Mouse (Mus musculus) embryonic facial prominence, embryonic 12.5 days (tissue): ENCODE results near the gene 1700011L22Rik. TPM values are rescaled to one million over a fixed set of nuclear protein-coding genes. Genes with fewer than 3 reads are reported as not detected.
A peak's percentile ranks its signal among the peaks of the same experiment; 100 is the strongest.

Experiments used
- ATAC-seq: fragments of 200-750 bp; cut with Nextera tagmentation; 2 replicates; pipeline ENCODE4 v1.8.0; 2017; ENCODE audit not compliant: insufficient number of reproducible peaks, insufficient read depth, low FRiP score, low TSS enrichment
- H3K27ac ChIP-seq: fragments of 300-500 bp; sonication (generic); 2 replicates; pipeline ENCODE4 v1.5.1; 2016; ENCODE audit warnings: mild to moderate bottlenecking
- H3K27me3 ChIP-seq: fragments of 300-500 bp; sonication (generic); 2 replicates; pipeline ENCODE4 v1.6.1; 2016; ENCODE audit warnings: mild to moderate bottlenecking, moderate library complexity
- H3K36me3 ChIP-seq: fragments of 300-500 bp; sonication (generic); 2 replicates; pipeline ENCODE4 v1.6.1; 2016; ENCODE audit warnings: mild to moderate bottlenecking
- H3K4me1 ChIP-seq: fragments of 300-500 bp; sonication (generic); 2 replicates; pipeline ENCODE4 v1.6.1; 2016
- H3K4me2 ChIP-seq: fragments of 300-500 bp; sonication (generic); replicated peaks from 2 replicates; pipeline ENCODE4 v1.6.1; 2016; ENCODE audit warnings: mild to moderate bottlenecking, moderate library complexity
- H3K4me3 ChIP-seq: fragments of 300-500 bp; sonication (generic); 2 replicates; pipeline ENCODE4 v1.5.1; 2016; ENCODE audit warnings: mild to moderate bottlenecking
- H3K9ac ChIP-seq: fragments of 300-500 bp; sonication (generic); 2 replicates; pipeline ENCODE4 v1.6.1; 2016; ENCODE audit warnings: mild to moderate bottlenecking, moderate library complexity
- H3K9me3 ChIP-seq: fragments of 300-500 bp; sonication (generic); 2 replicates; pipeline ENCODE4 v1.6.1; 2016; ENCODE audit warnings: mild to moderate bottlenecking, moderate library complexity
- WGBS: fragments of 180-500 bp; shearing (Covaris S2); methylation state at CpG from one replicate; pipeline ENCODE4 v1.1.7; 2016; 5-methylcytosine and 5-hydroxymethylcytosine counted together
- polyA plus RNA-seq: library from polyadenylated mRNA; unstranded; fragments of >200 nt; fragmentation: Nextera tagmentation; extraction: Ambion mirVana; gene quantifications from 2 replicates; pipeline ENCODE4 v1.2.1, GENCODE M21; 2016

Gene 1700011L22Rik
- polyA plus RNA-seq, 1 experiment from 2014 or later = not detected

DNA sequence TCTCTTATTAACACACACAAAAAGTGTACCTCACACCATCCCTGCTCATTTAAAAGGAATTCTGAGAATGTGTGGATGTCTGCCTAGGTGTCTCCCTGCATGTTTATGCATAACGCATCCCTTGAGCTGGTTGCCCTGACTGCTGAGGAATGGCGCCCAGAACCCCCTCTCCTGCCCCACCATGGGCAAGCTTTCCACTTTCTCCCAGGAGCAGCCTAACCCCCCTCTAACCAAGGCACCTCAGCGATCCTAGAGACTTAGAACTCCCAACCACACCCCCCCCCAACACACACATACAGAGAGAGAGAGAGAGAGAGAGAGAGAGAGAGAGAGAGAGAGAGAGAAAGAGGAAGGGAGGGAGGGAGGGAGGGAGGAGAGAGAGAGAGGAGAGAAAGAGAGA is 40.2 kb downstream of the 1700011L22Rik start:
- Histone ChIP-seq H3K27ac (peak overlapping the region; percentile 95), H3K4me2 (0 out of 2 replicates have a peak overlapping the region, but pooled peaks have one; percentile 44), H3K9ac (no peak overlapping the region), H3K36me3 (no peaks in the 10 kb centered on the region), H3K4me1 (peaks cover 31% of the 10 kb centered on the region), H3K27me3 (no peaks in the 10 kb centered on the region), H3K9me3 (no peaks in the 10 kb centered on the region), H3K4me3 (no peak overlapping the region)
- WGBS = 29% methylated on average over 3 of the region's 3 CpGs
- no peak for ATAC-seq

DNA sequence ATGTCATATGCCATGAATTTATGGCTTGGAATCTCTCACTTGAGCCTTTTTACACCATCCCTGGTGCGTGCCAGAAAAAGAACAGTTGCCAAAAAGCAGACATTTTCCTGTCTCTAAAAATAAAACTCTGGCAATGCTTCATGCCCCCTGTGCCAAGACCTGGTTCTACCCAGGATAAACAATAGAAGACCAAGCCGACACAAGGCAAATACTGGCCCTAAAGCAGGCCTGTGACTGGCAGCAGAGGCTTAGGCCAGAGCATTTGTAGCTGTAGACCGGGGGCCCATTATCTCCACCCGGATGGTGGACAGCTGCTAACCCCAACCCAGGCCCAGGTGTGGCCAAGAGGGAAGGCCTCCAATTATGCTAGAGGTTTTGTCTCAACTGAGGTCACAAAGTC is 41.5 kb downstream of the 1700011L22Rik start:
- WGBS = 81% methylated on average over 4 of the region's 4 CpGs
- H3K4me3 ChIP-seq = no peak overlapping the region
- no peak for ATAC-seq
- H3K27ac ChIP-seq = peak overlapping the region; percentile 95; the same call in 1 of the 2 replicates
- H3K9me3 ChIP-seq = no peaks in the 10 kb centered on the region
- H3K4me1 ChIP-seq = peaks cover 41% of the 10 kb centered on the region
- no peaks in the 10 kb centered on the region for H3K27me3 ChIP-seq
- H3K36me3 ChIP-seq = no peaks in the 10 kb centered on the region
- H3K4me2 ChIP-seq = no peak overlapping the region
- H3K9ac ChIP-seq = no peak overlapping the region

DNA sequence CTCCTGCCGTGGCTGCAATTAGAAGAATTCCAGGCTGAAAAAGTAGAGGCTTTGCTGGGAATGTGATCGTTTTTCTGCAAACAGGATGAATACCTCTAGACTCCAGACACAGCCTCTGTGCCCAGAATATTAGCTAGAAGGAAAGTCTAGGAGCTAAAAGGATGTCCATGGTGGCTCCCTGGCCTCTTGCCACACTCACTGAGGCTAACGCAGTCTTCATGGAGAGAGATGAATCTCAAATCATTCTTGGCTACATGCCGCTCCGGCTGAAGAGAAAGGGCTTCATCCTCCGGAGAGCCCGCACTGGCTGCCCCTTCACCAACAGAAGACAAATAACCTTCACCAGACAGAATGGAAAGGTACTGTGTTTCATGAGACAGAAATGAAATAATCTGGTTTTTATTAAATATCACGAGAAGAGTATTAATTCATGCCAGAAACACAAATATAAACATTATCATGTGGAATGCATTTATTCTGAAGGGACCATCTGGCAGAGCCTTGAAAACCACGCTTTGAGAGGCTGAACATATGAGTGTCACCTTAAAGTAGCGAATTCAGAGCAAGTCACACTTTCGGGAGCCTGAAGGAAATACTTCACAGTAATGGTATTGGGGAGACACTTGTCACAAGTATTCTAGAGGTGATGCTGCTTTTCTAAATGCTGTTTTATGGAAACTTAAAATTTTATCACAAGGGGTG is 46.8 kb downstream of the 1700011L22Rik start:
- Histone ChIP-seq H3K9me3 (no peaks in the 10 kb centered on the region), H3K36me3 (no peaks in the 10 kb centered on the region), H3K9ac (no peak overlapping the region), H3K27ac (peak overlapping the region; percentile 77), H3K4me3 (no peak overlapping the region), H3K4me2 (0 out of 2 replicates have a peak overlapping the region, but pooled peaks have one; percentile 9), H3K4me1 (peaks cover 23% of the 10 kb centered on the region), H3K27me3 (no peaks in the 10 kb centered on the region)
- 45% methylated on average over 11 of the region's 11 CpGs for WGBS
- no peak for ATAC-seq

DNA sequence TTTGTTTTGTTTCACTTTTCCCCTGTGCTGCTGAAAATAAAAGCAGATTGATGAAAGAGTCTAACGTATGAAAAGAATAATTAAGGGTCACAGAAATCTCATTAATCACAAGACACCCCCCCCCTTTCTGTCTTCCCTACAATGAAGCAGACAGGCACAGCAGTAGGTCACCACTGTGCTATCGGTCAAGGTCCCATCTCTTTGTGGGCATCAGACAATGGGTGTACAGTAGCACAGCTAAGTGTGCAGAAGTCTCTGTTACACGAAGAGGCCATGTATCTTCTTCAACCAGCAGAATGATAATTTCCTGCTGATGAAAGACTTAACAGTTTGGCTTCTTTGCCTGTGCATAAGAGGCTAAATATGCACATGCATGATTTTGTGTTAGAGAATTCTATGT is 49.7 kb downstream of the 1700011L22Rik start:
- H3K27ac ChIP-seq = no peak overlapping the region
- H3K36me3 ChIP-seq = no peaks in the 10 kb centered on the region; the same call in 1 of the 2 replicates
- ATAC-seq = no peak
- H3K9me3 ChIP-seq = no peaks in the 10 kb centered on the region
- H3K4me3 ChIP-seq = no peak overlapping the region
- no peaks in the 10 kb centered on the region for H3K27me3 ChIP-seq
- peaks cover 23% of the 10 kb centered on the region for H3K4me1 ChIP-seq
- no peak overlapping the region for H3K9ac ChIP-seq
- no peak overlapping the region for H3K4me2 ChIP-seq
- 74% methylated on average over 3 of the region's 3 CpGs for WGBS

DNA sequence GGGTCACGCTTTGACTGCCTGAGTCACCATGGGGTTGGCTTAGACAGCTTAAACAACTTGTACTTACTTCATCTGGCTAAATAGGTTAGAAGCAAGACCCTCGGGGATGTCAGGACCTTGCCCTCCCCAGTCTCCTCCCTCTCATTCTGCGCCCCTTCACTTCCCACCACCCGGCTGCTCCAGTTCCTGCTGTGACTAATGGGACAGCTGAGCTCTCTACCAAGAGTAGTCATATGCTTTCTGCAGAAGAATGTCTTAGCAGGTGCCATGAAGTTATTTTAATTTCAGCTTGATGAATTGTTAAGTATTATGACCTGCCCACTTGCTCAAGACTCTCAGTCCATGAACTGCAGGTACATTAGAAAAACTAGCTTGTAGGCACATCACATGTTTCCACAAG is 51.9 kb downstream of the 1700011L22Rik start:
- peaks cover 9% of the 10 kb centered on the region for H3K36me3 ChIP-seq
- no peak overlapping the region for H3K9ac ChIP-seq
- no peak overlapping the region for H3K4me3 ChIP-seq
- no peaks in the 10 kb centered on the region for H3K27me3 ChIP-seq
- 65% methylated on average over 4 of the region's 4 CpGs for WGBS
- no peak for ATAC-seq
- H3K9me3 ChIP-seq = no peaks in the 10 kb centered on the region
- peaks cover 11% of the 10 kb centered on the region for H3K4me1 ChIP-seq
- H3K27ac ChIP-seq = no peak overlapping the region
- H3K4me2 ChIP-seq = no peak overlapping the region

DNA sequence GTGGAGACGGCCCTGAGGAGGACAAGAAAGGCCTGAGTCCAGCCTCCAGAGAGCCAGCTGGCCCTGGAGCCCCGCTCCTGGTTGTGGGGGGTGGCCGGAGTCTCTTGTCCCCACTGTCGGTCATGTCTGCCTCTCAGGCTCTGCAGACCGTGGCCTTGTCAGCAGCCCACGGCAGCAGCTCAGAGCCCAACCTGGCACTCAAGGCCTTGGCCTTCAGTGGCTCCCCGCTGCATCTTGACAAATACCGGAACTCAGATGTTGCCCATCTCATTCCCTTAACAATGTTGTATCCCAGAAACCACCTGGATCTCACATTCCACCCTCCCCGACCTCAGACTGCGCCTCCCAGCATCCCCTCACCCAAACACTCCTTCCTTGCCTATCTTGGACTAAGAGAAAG is 58.3 kb downstream of the 1700011L22Rik start:
- ATAC-seq = no peak
- H3K4me2 ChIP-seq = no peak overlapping the region
- H3K27me3 ChIP-seq = no peaks in the 10 kb centered on the region
- 87% methylated on average over 10 of the region's 10 CpGs for WGBS
- no peak overlapping the region for H3K27ac ChIP-seq
- peaks cover 71% of the 10 kb centered on the region for H3K36me3 ChIP-seq
- no peak overlapping the region for H3K4me3 ChIP-seq
- H3K9me3 ChIP-seq = no peaks in the 10 kb centered on the region
- H3K4me1 ChIP-seq = no peaks in the 10 kb centered on the region
- H3K9ac ChIP-seq = no peak overlapping the region

DNA sequence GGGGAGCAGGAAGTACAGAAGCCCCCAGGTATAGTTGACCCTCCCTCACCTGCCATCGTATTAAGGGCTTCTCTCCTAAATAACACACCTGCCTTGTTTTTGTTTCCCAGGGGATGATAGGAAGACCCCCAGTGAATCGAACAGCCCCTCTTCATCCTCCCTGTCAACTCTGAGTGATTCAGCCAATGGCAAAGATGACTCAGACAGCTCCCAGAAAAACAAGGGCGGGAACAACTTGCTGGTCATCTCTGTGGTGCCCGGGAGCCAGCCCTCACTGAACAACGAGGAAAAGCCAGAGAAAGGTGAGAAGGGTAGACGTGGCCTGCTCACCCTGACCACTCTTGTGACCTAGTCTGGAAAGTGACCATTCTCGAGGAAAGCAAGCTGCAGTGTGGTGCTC is 62.9 kb downstream of the 1700011L22Rik start:
- Histone ChIP-seq H3K4me3 (no peak overlapping the region), H3K9ac (no peak overlapping the region), H3K4me1 (no peaks in the 10 kb centered on the region), H3K9me3 (no peaks in the 10 kb centered on the region), H3K27ac (no peak overlapping the region), H3K4me2 (no peak overlapping the region), H3K36me3 (peaks cover 94% of the 10 kb centered on the region), H3K27me3 (no peaks in the 10 kb centered on the region)
- no peak for ATAC-seq
- 80% methylated on average over 7 of the region's 7 CpGs for WGBS

DNA sequence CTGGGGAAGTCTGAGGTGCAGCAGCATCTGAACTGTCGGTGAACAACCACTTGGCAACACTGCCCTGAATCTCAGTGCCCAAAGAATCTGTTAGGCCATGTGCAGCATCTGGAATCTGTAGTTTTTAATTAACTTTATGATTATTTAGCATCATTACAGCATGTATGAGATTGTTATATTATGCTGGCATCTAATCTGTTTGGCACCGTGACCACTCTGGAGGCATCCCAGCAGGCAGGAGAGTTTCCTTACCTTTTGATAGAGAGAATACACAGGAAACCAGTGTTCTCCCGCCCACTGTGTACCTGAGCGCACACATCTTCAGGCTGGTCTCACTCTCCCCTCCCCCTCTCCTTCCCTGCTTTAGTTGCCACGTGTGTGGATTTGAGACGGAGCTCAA is 68.7 kb downstream of the 1700011L22Rik start:
- Histone ChIP-seq H3K36me3 (peaks cover 82% of the 10 kb centered on the region), H3K27me3 (no peaks in the 10 kb centered on the region), H3K9ac (no peak overlapping the region), H3K4me3 (no peak overlapping the region), H3K4me2 (no peak overlapping the region), H3K27ac (no peak overlapping the region), H3K9me3 (no peaks in the 10 kb centered on the region), H3K4me1 (no peaks in the 10 kb centered on the region)
- WGBS = 78% methylated on average over 6 of the region's 6 CpGs
- no peak for ATAC-seq

DNA sequence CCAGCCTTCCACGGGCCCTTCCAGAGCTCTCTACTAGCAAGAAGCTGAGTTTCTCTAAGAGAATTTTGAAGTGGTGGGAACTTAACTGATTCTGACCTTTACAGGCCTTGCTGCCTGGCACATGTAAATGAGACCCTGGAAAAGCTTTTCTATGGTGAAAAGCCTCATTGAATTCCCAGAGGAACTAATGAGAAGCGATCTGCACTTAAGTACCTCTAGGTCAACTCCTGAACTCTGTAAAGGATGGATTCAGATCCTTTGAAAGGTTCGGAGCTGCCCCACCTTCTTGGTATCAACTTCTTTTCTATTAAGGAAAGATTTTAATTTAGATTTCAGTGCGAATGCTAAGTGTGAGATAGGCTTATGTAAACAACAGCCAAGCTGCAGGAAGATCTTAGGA is 72.4 kb downstream of the 1700011L22Rik start:
- no peaks in the 10 kb centered on the region for H3K9me3 ChIP-seq
- peaks cover 7% of the 10 kb centered on the region; the same call in 1 of the 2 replicates for H3K4me1 ChIP-seq
- H3K4me2 ChIP-seq = no peak overlapping the region
- ATAC-seq = no peak
- H3K27ac ChIP-seq = no peak overlapping the region
- no peak overlapping the region for H3K9ac ChIP-seq
- WGBS = 72% methylated on average over 4 of the region's 4 CpGs
- H3K36me3 ChIP-seq = peaks cover 49% of the 10 kb centered on the region
- no peak overlapping the region for H3K4me3 ChIP-seq
- no peaks in the 10 kb centered on the region for H3K27me3 ChIP-seq

DNA sequence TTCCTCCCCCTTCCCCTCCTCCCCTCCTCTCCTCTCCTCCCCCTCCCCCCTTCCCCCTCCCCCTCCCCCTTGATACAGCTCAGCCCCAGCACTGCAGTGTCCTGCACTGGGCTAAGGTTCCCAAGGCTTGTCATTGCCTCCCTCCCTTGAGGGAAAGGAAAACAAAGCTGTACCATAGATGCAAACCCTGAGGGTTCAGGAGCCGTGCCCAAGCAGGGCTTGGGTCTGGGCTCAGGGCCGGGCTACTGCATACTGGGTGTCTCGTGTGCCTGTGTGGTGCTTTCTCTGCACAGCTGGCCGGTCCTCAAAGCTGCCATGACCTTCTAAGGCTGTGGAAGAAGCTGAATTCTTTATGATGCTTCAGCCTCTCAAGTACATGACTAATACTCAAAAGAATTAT is 74.8 kb downstream of the 1700011L22Rik start:
- no peak overlapping the region for H3K9ac ChIP-seq
- peaks cover 25% of the 10 kb centered on the region for H3K36me3 ChIP-seq
- ATAC-seq = no peak
- H3K4me1 ChIP-seq = peaks cover 7% of the 10 kb centered on the region; the same call in 1 of the 2 replicates
- no peaks in the 10 kb centered on the region for H3K9me3 ChIP-seq
- no peak overlapping the region for H3K4me3 ChIP-seq
- H3K27ac ChIP-seq = no peak overlapping the region
- no peaks in the 10 kb centered on the region for H3K27me3 ChIP-seq
- no peak overlapping the region for H3K4me2 ChIP-seq
- 65% methylated on average over 4 of the region's 4 CpGs for WGBS

DNA sequence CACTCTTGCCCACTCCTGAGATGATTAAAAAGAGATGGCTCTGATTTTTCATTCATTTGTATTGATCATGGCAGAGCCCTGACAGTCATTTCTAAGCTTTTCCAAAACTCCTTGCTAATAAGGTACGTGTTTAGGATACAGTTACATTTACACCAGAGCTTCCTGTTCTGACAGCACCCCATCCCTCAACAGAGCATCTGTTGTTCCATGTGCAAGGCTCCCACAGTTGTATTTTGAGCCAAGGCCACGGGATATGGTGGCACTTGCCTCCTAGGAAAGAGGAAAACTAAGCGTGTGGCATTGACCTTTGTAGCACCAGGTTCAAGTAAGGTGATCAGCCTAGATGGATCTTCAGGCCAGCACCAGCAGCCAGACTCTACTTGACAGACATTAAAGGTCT is 83.1 kb downstream of the 1700011L22Rik start:
- WGBS = 77% methylated on average over 3 of the region's 3 CpGs
- Histone ChIP-seq H3K4me3 (no peak overlapping the region), H3K4me2 (no peak overlapping the region), H3K27ac (no peak overlapping the region), H3K9ac (no peak overlapping the region), H3K36me3 (peaks cover 2% of the 10 kb centered on the region; the same call in 1 of the 2 replicates), H3K9me3 (no peaks in the 10 kb centered on the region), H3K27me3 (no peaks in the 10 kb centered on the region), H3K4me1 (peaks cover 12% of the 10 kb centered on the region)
- ATAC-seq = no peak

DNA sequence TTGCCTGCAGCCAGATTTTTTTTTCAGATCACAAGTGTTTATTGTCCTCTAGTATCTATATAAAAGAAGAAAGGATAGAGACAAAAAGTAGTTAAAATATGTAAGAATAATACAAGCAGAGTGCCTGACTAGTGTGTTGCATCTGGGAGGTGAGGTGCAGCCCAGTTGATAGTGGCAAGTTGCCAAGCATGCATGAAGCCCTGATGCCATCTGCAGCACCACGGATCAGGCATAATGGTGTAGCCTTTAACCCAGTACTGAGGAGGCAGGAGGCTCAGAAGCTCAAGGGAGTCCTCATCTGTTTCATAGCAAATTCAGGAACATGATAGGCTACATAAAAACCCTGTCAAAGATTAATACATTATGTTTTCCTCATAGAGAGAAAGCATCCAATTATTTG is 84.0 kb downstream of the 1700011L22Rik start:
- peaks cover 5% of the 10 kb centered on the region; the same call in 1 of the 2 replicates for H3K36me3 ChIP-seq
- H3K9ac ChIP-seq = no peak overlapping the region
- H3K4me3 ChIP-seq = no peak overlapping the region
- H3K4me2 ChIP-seq = no peak overlapping the region
- peaks cover 18% of the 10 kb centered on the region for H3K4me1 ChIP-seq
- WGBS = 34% methylated on average over 1 of the region's 1 CpGs
- H3K27me3 ChIP-seq = no peaks in the 10 kb centered on the region
- H3K9me3 ChIP-seq = no peaks in the 10 kb centered on the region
- no peak overlapping the region for H3K27ac ChIP-seq
- no peak for ATAC-seq
